In genomic region chr1:82243260-82243825, GRCm38 (mm10) we compare ENCODE assay signal across 13 mouse cellular contexts. TPM values are rescaled to one million over a fixed set of nuclear protein-coding genes. Genes with fewer than 3 reads are reported as not detected.
DNase-seq lines count a peak whose midpoint lies in the region; ATAC-seq and TF ChIP-seq lines count a peak whose summit lies in the region.
"Had no signal": no experiment of that assay in that cellular context is flagged by ENCODE, and none has a peak within 500 bp of the region (broad histone marks: within the 10 kb centered on the region; RNA-seq: fewer than 3 reads in every experiment).

No protein-coding gene starts in this region.

- 0 out of 2 replicates have a peak, but pooled peaks have one; percentile 64 for TF ChIP-seq EP300 in heart, adult 2 months (IDR thresholded peaks at IDR 0.05; ENCODE audit: insufficient read depth, low read depth, low read length)

- no peaks in the 10 kb centered on the region for H3K79me2 ChIP-seq in heart, adult 2 months (replicated peaks; ENCODE audit: control insufficient read depth, insufficient read depth, low read length)

- TF ChIP-seq CTCF in heart, adult 2 months (IDR thresholded peaks at IDR 0.05), result no peak

- peaks cover 16% of the 10 kb centered on the region for H3K4me1 ChIP-seq in heart, adult 2 months (ENCODE audit: control insufficient read depth, insufficient read depth, low read length)
- peaks cover 9% of the 10 kb centered on the region for H3K4me1 ChIP-seq in heart, embryonic 11.5 days (ENCODE audit: control insufficient read depth, insufficient read depth, low read length)
- peaks cover 5% of the 10 kb centered on the region; the same call in 1 of the 2 replicates for H3K4me1 ChIP-seq in neural tube, embryonic 15.5 days

- peak; percentile 33 to 67 for DNase-seq in heart, adult 2 months
- DNase-seq in neural tube, embryonic 10.5 days (ENCODE audit: extremely low spot score, low spot score), result no peak
- DNase-seq in cerebellum, postnatal 25 days, result peak; percentile 58 to 69
- peak; percentile 56 for DNase-seq in skeletal muscle tissue, adult 2 months (ENCODE audit: low read depth, low spot score)
- DNase-seq in frontal cortex, adult 2 months (ENCODE audit: extremely low spot score in 1 of 2, low spot score in 1 of 2), result no peak
- DNase-seq in natural killer cell, adult 2 months (ENCODE audit: low spot score in 2 of 2), result no peak
- DNase-seq: lung, embryonic 14.5 days; right cerebral cortex, postnatal 4 days; thymus, postnatal 25 days had no signal

- H3K9me3 ChIP-seq in heart, embryonic 11.5 days (replicated peaks; ENCODE audit: control insufficient read depth, low read length), result no peaks in the 10 kb centered on the region
- no peaks in the 10 kb centered on the region for H3K9me3 ChIP-seq in neural tube, embryonic 15.5 days (replicated peaks)
- H3K9me3 ChIP-seq: embryonic facial prominence, embryonic 12.5 days had no signal

- H3K9ac ChIP-seq in heart, adult 2 months (ENCODE audit: low read depth, low read length), result no peak overlapping the region
- H3K9ac ChIP-seq in heart, embryonic 11.5 days (ENCODE audit: low read depth, low read length), result no peak overlapping the region
- H3K9ac ChIP-seq in neural tube, embryonic 15.5 days (replicated peaks), result no peak overlapping the region
- H3K9ac ChIP-seq: embryonic facial prominence, embryonic 12.5 days; lung, embryonic 14.5 days had no signal

- no peak overlapping the region for H3K4me2 ChIP-seq in heart, embryonic 11.5 days
- H3K4me2 ChIP-seq in neural tube, embryonic 15.5 days, result no peak overlapping the region
- H3K4me2 ChIP-seq: embryonic facial prominence, embryonic 12.5 days; lung, embryonic 14.5 days had no signal

- peak overlapping the region; percentile 72 for H3K27ac ChIP-seq in heart, adult 2 months
- no peak overlapping the region for H3K27ac ChIP-seq in heart, embryonic 11.5 days (ENCODE audit: low read depth, low read length)
- H3K27ac ChIP-seq in neural tube, embryonic 15.5 days (replicated peaks), result no peak overlapping the region
- H3K27ac ChIP-seq: embryonic facial prominence, embryonic 12.5 days had no signal

- no peak overlapping the region for H3K4me3 ChIP-seq in heart, adult 2 months
- H3K4me3 ChIP-seq in heart, embryonic 11.5 days (ENCODE audit: low read depth, low read length), result no peak overlapping the region
- H3K4me3 ChIP-seq in neural tube, embryonic 15.5 days (replicated peaks), result no peak overlapping the region
- H3K4me3 ChIP-seq: embryonic facial prominence, embryonic 12.5 days had no signal

- TF ChIP-seq POLR2A in heart, adult 2 months (IDR thresholded peaks at IDR 0.05; ENCODE audit: insufficient read depth, low read depth, low read length), result no peak

- ATAC-seq in heart, embryonic 11.5 days (replicated peaks; ENCODE audit: insufficient number of reproducible peaks, low FRiP score, low TSS enrichment), result no peak
- ATAC-seq in neural tube, embryonic 15.5 days (ENCODE audit: low FRiP score), result peak; percentile 67

- intact Hi-C loops in heart, adult 2 months (cut with DNase I), result loop anchor here (5.0 kb wide), 2 partner anchors 39 to 41 kb away; no protein-coding TSS in a partner anchor

- no peaks in the 10 kb centered on the region for H3K27me3 ChIP-seq in heart, adult 2 months (ENCODE audit: control insufficient read depth, insufficient read depth, low read length)
- no peaks in the 10 kb centered on the region for H3K27me3 ChIP-seq in heart, embryonic 11.5 days (ENCODE audit: control insufficient read depth, insufficient read depth, low read length)
- H3K27me3 ChIP-seq in neural tube, embryonic 15.5 days (replicated peaks), result no peaks in the 10 kb centered on the region
- H3K27me3 ChIP-seq: embryonic facial prominence, embryonic 12.5 days had no signal

- H3K36me3 ChIP-seq in heart, adult 2 months (ENCODE audit: control insufficient read depth, insufficient read depth, low read length), result peaks cover 19% of the 10 kb centered on the region
- no peaks in the 10 kb centered on the region for H3K36me3 ChIP-seq in heart, embryonic 11.5 days (ENCODE audit: control insufficient read depth, insufficient read depth, low read length)
- no peaks in the 10 kb centered on the region for H3K36me3 ChIP-seq in neural tube, embryonic 15.5 days
- H3K36me3 ChIP-seq: embryonic facial prominence, embryonic 12.5 days had no signal

- 51% methylated on average over 6 of the region's 6 CpGs for WGBS in heart, adult 2 months
- 82% methylated on average over 6 of the region's 6 CpGs for WGBS in heart, embryonic 11.5 days (ENCODE audit: insufficient replicate concordance)
- WGBS in neural tube, embryonic 15.5 days, result 70% methylated on average over 6 of the region's 6 CpGs

RNA-seq across cellular contexts. Expression of gene Gm9747, which starts 10.4 kb away (rescaled TPM):
- total RNA-seq in heart, adult 2 months (2021), result not detected
- polyA plus RNA-seq in heart, adult 2 months (2012; rRNA removed), result 0.04 TPM in 1 of 2 replicates, not detected in the other
- 33.1 and 40.5 TPM in 2 replicates for polyA plus RNA-seq in heart, embryonic 11.5 days (2014; fragmentation: Nextera tagmentation; extraction: Ambion mirVana)
- 26.1 and 28.6 TPM in 2 replicates for polyA plus RNA-seq in neural tube, embryonic 15.5 days (2015; fragmentation: Nextera tagmentation; extraction: Ambion mirVana)
- polyA plus RNA-seq in frontal cortex, adult 2 months (2012; rRNA removed), result 0.04 and 0.10 TPM in 2 replicates
- total RNA-seq: left cerebral cortex, postnatal 10 days had no signal

RNA-seq across cellular contexts. Expression of gene Irs1, which starts 47.9 kb away (rescaled TPM):
- 10 to 100 TPM; 39.9 to 50.0 TPM for total RNA-seq in heart, adult 2 months (2021)
- 10.5 and 15.4 TPM in 2 replicates for polyA plus RNA-seq in heart, adult 2 months (2012; rRNA removed)
- polyA plus RNA-seq in heart, embryonic 11.5 days (2014; fragmentation: Nextera tagmentation; extraction: Ambion mirVana), result 8.4 and 10.9 TPM in 2 replicates
- 7.5 and 8.1 TPM in 2 replicates for polyA plus RNA-seq in neural tube, embryonic 15.5 days (2015; fragmentation: Nextera tagmentation; extraction: Ambion mirVana)
- 8.5 and 9.5 TPM in 2 replicates for polyA plus RNA-seq in frontal cortex, adult 2 months (2012; rRNA removed)

Comparison
In these comparisons a context has a peak if more than half of its experiments do, and no peak if none do; other contexts are left out.
1. RNA of gene Gm9747, which starts 10.4 kb away (polyA plus RNA-seq): 33.1 to 40.5 TPM in heart, embryonic 11.5 days and 26.1 to 28.6 TPM in neural tube, embryonic 15.5 days; 0.04 to 0.10 TPM in frontal cortex, adult 2 months and 0.04 TPM in heart, adult 2 months; every median in the first group is over 10 times any median in the second.
2. DNase-seq: peak in heart, adult 2 months (2 of 2), cerebellum, postnatal 25 days (2 of 2) and skeletal muscle tissue, adult 2 months (single experiment); none in neural tube, embryonic 10.5 days (single experiment), frontal cortex, adult 2 months (0 of 2) and natural killer cell, adult 2 months (0 of 2).